Mouse (Mus musculus): ENCODE measurements around the gene Lamtor4. TPM values are rescaled to one million over a fixed set of nuclear protein-coding genes. Genes with fewer than 3 reads are reported as not detected.

Lamtor4 gene
- polyA plus RNA-seq, 1 experiment from 2014 or later, result 111 TPM

DNA sequence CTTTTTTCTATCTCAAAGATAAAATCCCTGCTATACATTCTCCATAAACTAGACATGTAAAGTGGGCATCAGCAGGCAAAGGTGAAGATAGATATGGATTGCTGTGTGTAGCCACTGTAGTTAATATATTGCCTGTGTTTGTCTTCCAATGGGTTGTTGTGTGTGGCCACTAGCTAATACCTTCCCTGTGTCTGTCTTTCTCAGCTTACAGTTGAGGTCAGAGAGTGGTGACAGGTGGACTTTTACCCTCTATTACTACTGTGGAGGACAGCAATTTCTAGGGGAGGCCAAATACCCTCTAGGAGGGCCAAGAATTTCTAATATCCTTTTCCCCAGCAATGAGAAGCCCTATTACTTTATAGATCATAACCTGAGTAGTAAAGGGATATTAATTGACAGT, 21.1 kb upstream of the Lamtor4 start:
- H3K9ac ChIP-seq, result no peak overlapping the region
- no peaks in the 10 kb centered on the region for H3K36me3 ChIP-seq
- ATAC-seq (ENCODE audit: low FRiP score, low read depth), result no peak
- H3K4me1 ChIP-seq (replicated peaks), result no peaks in the 10 kb centered on the region
- no peaks in the 10 kb centered on the region for H3K27me3 ChIP-seq
- H3K4me2 ChIP-seq, result no peak overlapping the region
- no peak overlapping the region for H3K4me3 ChIP-seq
- no peaks in the 10 kb centered on the region for H3K9me3 ChIP-seq
- H3K27ac ChIP-seq (replicated peaks), result no peak overlapping the region

DNA sequence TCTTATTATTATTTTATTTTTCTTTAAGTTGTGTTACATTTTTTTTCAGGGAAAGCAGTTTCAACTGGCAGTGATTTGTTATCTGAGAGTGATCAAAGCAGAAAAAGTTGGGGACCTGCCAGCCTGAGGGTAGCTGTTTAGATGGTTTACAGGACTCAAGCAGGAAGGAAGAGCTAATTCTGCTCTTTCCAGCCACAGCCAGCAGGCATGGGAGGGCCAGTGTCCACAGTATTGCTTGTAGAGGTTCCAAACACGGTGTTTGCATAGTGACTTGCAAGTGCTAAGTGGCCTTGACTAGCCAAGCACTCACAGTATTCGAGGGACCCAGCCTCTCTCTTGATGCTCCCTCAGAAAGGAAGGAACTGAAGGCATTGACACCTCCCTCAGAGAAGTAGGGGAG, 13.8 kb upstream of the Lamtor4 start:
- no peaks in the 10 kb centered on the region for H3K36me3 ChIP-seq
- no peaks in the 10 kb centered on the region for H3K4me1 ChIP-seq (replicated peaks)
- H3K9ac ChIP-seq, result no peak overlapping the region
- H3K27ac ChIP-seq (replicated peaks), result no peak overlapping the region
- no peaks in the 10 kb centered on the region for H3K27me3 ChIP-seq
- H3K4me2 ChIP-seq, result no peak overlapping the region
- H3K9me3 ChIP-seq, result no peaks in the 10 kb centered on the region
- ATAC-seq (ENCODE audit: low FRiP score, low read depth), result no peak
- no peak overlapping the region for H3K4me3 ChIP-seq
- 43% methylated on average over 2 of the region's 2 CpGs for whole genome bisulfite sequencing

GRCm38 (mm10) chr5:138251144-138251543, 4.1 kb upstream of the Lamtor4 start:
- Histone ChIP-seq H3K9ac (no peak overlapping the region), H3K36me3 (no peaks in the 10 kb centered on the region), H3K27ac (replicated peaks) (no peak overlapping the region), H3K4me3 (no peak overlapping the region), H3K4me2 (no peak overlapping the region), H3K27me3 (no peaks in the 10 kb centered on the region), H3K4me1 (replicated peaks) (peaks cover 9% of the 10 kb centered on the region), H3K9me3 (no peaks in the 10 kb centered on the region)
- WGBS, result 90% methylated on average over 12 of the region's 12 CpGs
- no peak for ATAC-seq (ENCODE audit: low FRiP score, low read depth)

DNA sequence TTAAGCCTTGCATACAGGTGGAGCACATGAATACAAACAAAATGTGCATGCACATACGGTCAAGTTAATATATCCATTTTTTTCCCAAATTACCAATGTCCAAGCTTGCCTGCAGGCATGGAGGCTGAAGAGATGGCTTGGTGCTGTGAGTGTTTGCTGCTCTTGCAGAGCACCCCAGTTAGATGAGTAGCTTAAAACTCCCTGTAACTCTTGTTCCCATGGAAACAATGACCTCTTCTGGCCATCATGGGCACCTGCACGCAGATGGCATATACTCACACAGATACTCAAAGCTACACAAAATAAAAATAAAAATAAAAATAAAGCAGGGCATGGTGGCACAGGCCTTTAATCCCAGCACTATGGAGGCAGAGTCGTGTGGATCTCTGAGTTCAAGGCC, 2.2 kb upstream of the Lamtor4 start:
- no peak overlapping the region for H3K9ac ChIP-seq
- H3K27ac ChIP-seq (replicated peaks), result no peak overlapping the region
- H3K27me3 ChIP-seq, result no peaks in the 10 kb centered on the region
- peaks cover 20% of the 10 kb centered on the region for H3K4me1 ChIP-seq (replicated peaks)
- H3K4me3 ChIP-seq, result no peak overlapping the region
- ATAC-seq (ENCODE audit: low FRiP score, low read depth), result no peak
- H3K36me3 ChIP-seq, result peaks cover under 1% of the 10 kb centered on the region; the same call in 1 of the 2 replicates
- WGBS, result 95% methylated on average over 3 of the region's 3 CpGs
- no peaks in the 10 kb centered on the region for H3K9me3 ChIP-seq
- no peak overlapping the region for H3K4me2 ChIP-seq

DNA sequence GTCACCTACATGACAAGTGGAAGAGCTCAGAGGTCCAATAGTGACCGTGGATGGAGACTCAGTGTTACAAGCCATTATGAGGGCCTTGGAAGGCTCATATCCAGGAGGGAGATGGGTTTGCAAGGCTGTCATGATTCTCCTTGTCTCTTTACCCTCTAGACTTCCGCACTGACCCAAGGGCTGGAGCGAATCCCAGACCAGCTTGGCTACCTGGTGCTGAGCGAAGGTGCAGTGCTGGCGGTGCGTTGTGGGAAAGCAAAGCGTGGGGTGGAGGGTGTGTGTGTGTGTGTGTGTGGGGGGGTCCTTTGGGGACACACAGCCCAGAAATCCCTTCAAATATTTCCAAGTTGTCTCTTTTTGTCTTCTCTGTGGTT, 799 bp downstream of the Lamtor4 start:
- Histone ChIP-seq H3K4me3 (peak overlapping the region; percentile 72), H3K9ac (peak overlapping the region; percentile 67), H3K9me3 (no peaks in the 10 kb centered on the region), H3K27me3 (no peaks in the 10 kb centered on the region), H3K27ac (replicated peaks) (peak overlapping the region; percentile 92), H3K36me3 (peaks cover 26% of the 10 kb centered on the region), H3K4me1 (replicated peaks) (peaks cover 20% of the 10 kb centered on the region), H3K4me2 (peak overlapping the region; percentile 81)
- 0 out of 2 replicates have a peak, but pooled peaks have one; percentile 2 for ATAC-seq (ENCODE audit: low FRiP score, low read depth)
- 24% methylated on average over 7 of the region's 7 CpGs for WGBS

- no peaks in the 10 kb centered on the region for H3K9me3 ChIP-seq
- ATAC-seq (ENCODE audit: low FRiP score, low read depth), result no peak
- H3K27ac ChIP-seq (replicated peaks), result no peak overlapping the region
- no peak overlapping the region for H3K4me3 ChIP-seq
- H3K9ac ChIP-seq, result no peak overlapping the region
- peaks cover 22% of the 10 kb centered on the region for H3K4me1 ChIP-seq (replicated peaks)
- H3K4me2 ChIP-seq, result peak overlapping the region; percentile 81; the same call in 1 of the 2 replicates
- H3K36me3 ChIP-seq, result peaks cover 28% of the 10 kb centered on the region
- H3K27me3 ChIP-seq, result no peaks in the 10 kb centered on the region
- 91% methylated on average over 10 of the region's 10 CpGs for WGBS
Observed at GRCm38 (mm10) chr5:138256966-138257584, 1.8 kb downstream of the Lamtor4 start.

- ATAC-seq (ENCODE audit: low FRiP score, low read depth), result no peak
- no peaks in the 10 kb centered on the region for H3K9me3 ChIP-seq
- no peak overlapping the region for H3K4me2 ChIP-seq
- peaks cover 29% of the 10 kb centered on the region for H3K36me3 ChIP-seq
- 87% methylated on average over 4 of the region's 4 CpGs for WGBS
- H3K4me1 ChIP-seq (replicated peaks), result peaks cover 27% of the 10 kb centered on the region
- no peak overlapping the region for H3K9ac ChIP-seq
- no peaks in the 10 kb centered on the region for H3K27me3 ChIP-seq
- H3K27ac ChIP-seq (replicated peaks), result no peak overlapping the region
- no peak overlapping the region for H3K4me3 ChIP-seq
Observed at GRCm38 (mm10) chr5:138257585-138257978, 2.3 kb downstream of the Lamtor4 start.

DNA sequence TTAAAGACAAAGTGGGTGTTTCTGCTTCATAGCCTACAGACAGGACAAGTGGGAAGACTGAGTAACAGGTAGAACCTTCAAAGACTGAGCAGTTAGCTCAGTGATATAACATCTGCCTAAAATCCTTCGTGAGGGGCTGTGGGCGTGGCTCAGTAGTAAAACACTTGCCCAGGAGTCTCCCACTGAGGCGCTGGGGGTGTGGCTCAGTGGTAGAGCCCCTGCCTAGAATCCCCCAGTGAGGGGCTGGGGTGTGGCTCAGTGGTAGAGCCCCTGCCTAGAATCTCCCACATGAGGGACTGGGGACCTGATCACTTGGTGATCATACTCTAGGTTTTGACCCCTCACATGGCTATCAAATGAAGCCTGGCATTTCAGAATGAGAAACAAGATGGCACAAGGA, 2.8 kb downstream of the Lamtor4 start:
- peaks cover 32% of the 10 kb centered on the region for H3K4me1 ChIP-seq (replicated peaks)
- ATAC-seq (ENCODE audit: low FRiP score, low read depth), result no peak
- WGBS, result 89% methylated on average over 3 of the region's 3 CpGs

GRCm38 (mm10) chr5:138258542-138258941, 3.3 kb downstream of the Lamtor4 start:
- ATAC-seq (ENCODE audit: low FRiP score, low read depth), result no peak
- no peak overlapping the region for H3K9ac ChIP-seq
- H3K4me2 ChIP-seq, result no peak overlapping the region
- 89% methylated on average over 6 of the region's 6 CpGs for WGBS
- H3K27me3 ChIP-seq, result no peaks in the 10 kb centered on the region
- H3K4me3 ChIP-seq, result no peak overlapping the region
- no peak overlapping the region for H3K27ac ChIP-seq (replicated peaks)
- peaks cover 35% of the 10 kb centered on the region for H3K4me1 ChIP-seq (replicated peaks)
- H3K36me3 ChIP-seq, result peaks cover 29% of the 10 kb centered on the region
- no peaks in the 10 kb centered on the region for H3K9me3 ChIP-seq

More for the DNA sequence above, 2.8 kb downstream of the Lamtor4 start:
- Histone ChIP-seq H3K36me3 (peaks cover 29% of the 10 kb centered on the region), H3K4me3 (no peak overlapping the region), H3K27me3 (no peaks in the 10 kb centered on the region), H3K9me3 (no peaks in the 10 kb centered on the region), H3K4me2 (no peak overlapping the region), H3K9ac (no peak overlapping the region), H3K27ac (replicated peaks) (no peak overlapping the region)

- peaks cover 35% of the 10 kb centered on the region for H3K4me1 ChIP-seq (replicated peaks)
- no peak overlapping the region for H3K9ac ChIP-seq
- H3K27me3 ChIP-seq, result no peaks in the 10 kb centered on the region
- ATAC-seq (ENCODE audit: low FRiP score, low read depth), result no peak
- no peak overlapping the region for H3K4me2 ChIP-seq
- H3K27ac ChIP-seq (replicated peaks), result no peak overlapping the region
- no peak overlapping the region for H3K4me3 ChIP-seq
- H3K36me3 ChIP-seq, result peaks cover 29% of the 10 kb centered on the region
- 73% methylated on average over 7 of the region's 7 CpGs for WGBS
- no peaks in the 10 kb centered on the region for H3K9me3 ChIP-seq
Observed at GRCm38 (mm10) chr5:138258993-138259392, 3.7 kb downstream of the Lamtor4 start.

DNA sequence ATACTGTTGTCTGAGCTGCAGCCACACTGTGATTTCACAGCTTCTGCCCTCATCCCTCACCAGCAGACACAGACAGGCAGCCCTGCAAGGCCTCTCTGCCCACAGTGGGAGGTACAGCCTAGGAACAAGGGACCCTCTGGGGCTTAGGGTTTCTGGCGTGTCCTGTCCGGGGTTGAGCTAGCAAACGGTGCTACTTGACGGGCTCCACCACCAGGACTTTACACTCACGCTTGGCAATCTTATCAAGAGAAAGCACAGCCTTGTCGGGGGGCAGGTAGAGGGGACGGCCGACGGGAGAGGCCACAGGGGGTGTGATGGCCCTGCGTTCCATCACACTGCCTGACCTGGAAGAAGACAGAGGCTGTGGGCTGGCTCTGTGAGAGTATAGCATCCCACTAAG, 4.8 kb downstream of the Lamtor4 start:
- no peak overlapping the region for H3K9ac ChIP-seq
- H3K27ac ChIP-seq (replicated peaks), result no peak overlapping the region
- no peak overlapping the region for H3K4me2 ChIP-seq
- H3K4me1 ChIP-seq (replicated peaks), result peaks cover 41% of the 10 kb centered on the region
- H3K9me3 ChIP-seq, result no peaks in the 10 kb centered on the region
- H3K27me3 ChIP-seq, result no peaks in the 10 kb centered on the region
- 87% methylated on average over 10 of the region's 10 CpGs for WGBS
- peaks cover 29% of the 10 kb centered on the region for H3K36me3 ChIP-seq
- H3K4me3 ChIP-seq, result no peak overlapping the region
- no peak for ATAC-seq (ENCODE audit: low FRiP score, low read depth)

GRCm38 (mm10) chr5:138260834-138261233, 5.6 kb downstream of the Lamtor4 start:
- no peak overlapping the region for H3K4me2 ChIP-seq
- H3K36me3 ChIP-seq, result peaks cover 29% of the 10 kb centered on the region
- H3K9ac ChIP-seq, result no peak overlapping the region
- ATAC-seq (ENCODE audit: low FRiP score, low read depth), result no peak
- no peak overlapping the region for H3K4me3 ChIP-seq
- H3K9me3 ChIP-seq, result no peaks in the 10 kb centered on the region
- H3K4me1 ChIP-seq (replicated peaks), result peaks cover 42% of the 10 kb centered on the region
- WGBS, result 92% methylated on average over 11 of the region's 11 CpGs
- no peak overlapping the region for H3K27ac ChIP-seq (replicated peaks)
- no peaks in the 10 kb centered on the region for H3K27me3 ChIP-seq

DNA sequence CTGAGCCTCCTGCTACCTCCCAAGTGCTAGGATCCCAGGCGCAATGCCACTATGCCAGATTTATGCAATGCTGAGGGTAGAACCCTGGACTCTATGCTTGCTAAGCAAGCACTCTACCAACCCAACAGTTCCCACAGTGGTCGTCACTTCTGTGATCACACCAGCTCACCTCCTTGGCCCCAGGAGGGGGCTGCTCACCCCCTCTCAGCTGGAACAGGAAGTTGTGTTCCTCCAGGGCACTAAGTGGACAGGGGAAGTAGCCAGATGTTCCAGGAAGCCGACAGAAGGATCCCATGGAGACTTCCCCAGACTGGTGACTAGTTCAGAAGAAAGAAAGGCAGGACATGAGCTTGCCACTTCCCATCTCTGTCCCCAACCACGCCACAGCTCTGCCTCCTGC, 6.7 kb downstream of the Lamtor4 start:
- Histone ChIP-seq H3K4me1 (replicated peaks) (peaks cover 30% of the 10 kb centered on the region), H3K36me3 (peaks cover 29% of the 10 kb centered on the region), H3K27me3 (no peaks in the 10 kb centered on the region), H3K9ac (no peak overlapping the region), H3K27ac (replicated peaks) (no peak overlapping the region), H3K4me3 (no peak overlapping the region; the same call in 1 of the 2 replicates), H3K9me3 (no peaks in the 10 kb centered on the region), H3K4me2 (peak overlapping the region; percentile 94; the same call in 1 of the 2 replicates)
- no peak for ATAC-seq (ENCODE audit: low FRiP score, low read depth)
- 86% methylated on average over 4 of the region's 4 CpGs for WGBS

All from hindbrain, embryonic 15.5 days (tissue).